Mouse (Mus musculus) cerebellum, adult 2 months (tissue): ENCODE results near the gene Nova2.
A peak's percentile ranks its signal among the peaks of the same experiment; 100 is the strongest.

Experiments used
- CTCF ChIP-seq: fragments of 200-500 bp; IDR thresholded peaks from 2 replicates; pipeline ENCODE4 v1.5.1; 2011; ENCODE audit warnings: low read depth, mild to moderate bottlenecking, control low read depth, low read length, moderate library complexity, borderline replicate concordance; ENCODE audit not compliant: insufficient read depth
- POLR2A ChIP-seq: fragments of 200-500 bp; IDR thresholded peaks from 2 replicates; pipeline ENCODE4 v1.6.1; 2011; ENCODE audit warnings: low read length, control low read depth, borderline replicate concordance; ENCODE audit not compliant: insufficient read depth

- TF ChIP-seq POLR2A (0 out of 2 replicates have a peak, but pooled peaks have one; percentile 16), CTCF (no peak; the same call in 1 of the 2 replicates)
Measured at GRCm38 (mm10) chr7:18957569-18958383, 32.1 kb downstream of the Nova2 start.
